Comparison of ENCODE assay signal across 8 mouse cellular contexts in the genomic region with DNA sequence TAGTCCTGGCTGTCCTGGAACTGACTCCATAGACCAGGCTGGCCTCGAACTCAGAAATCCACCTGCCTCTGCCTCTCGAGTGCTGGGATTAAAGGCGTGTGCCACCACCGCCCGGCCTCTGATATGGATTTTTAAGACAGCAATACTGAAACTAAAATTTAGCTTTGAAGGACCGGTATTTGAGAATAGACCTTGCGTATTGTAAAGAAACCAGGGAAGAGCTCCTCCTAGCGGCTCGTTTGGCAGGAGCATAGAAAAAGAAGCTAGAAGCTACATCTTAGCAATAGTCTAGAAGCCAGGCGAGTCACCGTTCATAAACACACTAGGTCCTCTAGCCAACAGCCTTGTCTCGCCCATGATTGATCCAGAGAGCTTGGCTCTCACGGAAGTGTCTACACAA. TPM values are rescaled to one million over a fixed set of nuclear protein-coding genes. Genes with fewer than 3 reads are reported as not detected.
DNase-seq lines count a peak whose midpoint lies in the region; ATAC-seq and TF ChIP-seq lines count a peak whose summit lies in the region.
"Had no signal": no experiment of that assay in that cellular context is flagged by ENCODE, and none has a peak within 500 bp of the region (broad histone marks: within the 10 kb centered on the region; RNA-seq: fewer than 3 reads in every experiment).

No protein-coding gene starts in this region.

- no peak for ATAC-seq in forebrain, postnatal 0 days
- no peak for ATAC-seq in liver, embryonic 16.5 days (ENCODE audit: low read depth)

- no peaks in the 10 kb centered on the region for H3K27me3 ChIP-seq in forebrain, postnatal 0 days (ENCODE audit: insufficient read depth, low read length)
- no peaks in the 10 kb centered on the region for H3K27me3 ChIP-seq in liver, embryonic 16.5 days (ENCODE audit: control insufficient read depth, insufficient read depth, low read depth, low read length)
- H3K27me3 ChIP-seq: limb, embryonic 12.5 days had no signal

- peak; percentile 74 for TF ChIP-seq CTCF in forebrain, postnatal 0 days (IDR thresholded peaks at IDR 0.05; ENCODE audit: low read depth)

- 30% methylated on average over 13 of the region's 13 CpGs for WGBS in forebrain, postnatal 0 days
- 18% methylated on average over 13 of the region's 13 CpGs for WGBS in liver, embryonic 16.5 days (ENCODE audit: insufficient replicate concordance)

- H3K4me1 ChIP-seq in forebrain, postnatal 0 days (ENCODE audit: insufficient read depth): peaks cover 4% of the 10 kb centered on the region; the same call in 1 of the 2 replicates
- H3K4me1 ChIP-seq in liver, embryonic 16.5 days (ENCODE audit: control insufficient read depth, low read depth, low read length): peaks cover 8% of the 10 kb centered on the region

- no peak overlapping the region for H3K4me3 ChIP-seq in forebrain, postnatal 0 days (ENCODE audit: low read depth, low read length)
- peak overlapping the region; percentile 22 for H3K4me3 ChIP-seq in liver, embryonic 16.5 days (ENCODE audit: low read depth, low read length)
- H3K4me3 ChIP-seq: limb, embryonic 12.5 days had no signal

- no peak overlapping the region for H3K9ac ChIP-seq in forebrain, postnatal 0 days
- H3K9ac ChIP-seq in liver, embryonic 16.5 days (ENCODE audit: low read depth, low read length): no peak overlapping the region
- H3K9ac ChIP-seq: limb, embryonic 12.5 days had no signal

- H3K9me3 ChIP-seq in forebrain, postnatal 0 days (ENCODE audit: low read length): no peaks in the 10 kb centered on the region
- no peaks in the 10 kb centered on the region for H3K9me3 ChIP-seq in liver, embryonic 16.5 days (replicated peaks; ENCODE audit: control insufficient read depth, low read length)
- H3K9me3 ChIP-seq: limb, embryonic 12.5 days had no signal

- H3K27ac ChIP-seq in forebrain, postnatal 0 days (ENCODE audit: low read depth, low read length): no peak overlapping the region
- H3K27ac ChIP-seq in liver, embryonic 16.5 days (ENCODE audit: low read length): no peak overlapping the region
- H3K27ac ChIP-seq: limb, embryonic 12.5 days had no signal

- no peak overlapping the region for H3K4me2 ChIP-seq in forebrain, postnatal 0 days (ENCODE audit: low read depth)
- peak overlapping the region; percentile 36; the same call in 1 of the 2 replicates for H3K4me2 ChIP-seq in liver, embryonic 16.5 days (ENCODE audit: low read depth, low read length)
- H3K4me2 ChIP-seq: limb, embryonic 12.5 days had no signal

- DNase-seq in urinary bladder, postnatal 14 days (ENCODE audit: low spot score): peak; percentile 83
- DNase-seq in urinary bladder, adult 2 months (ENCODE audit: low spot score): no peak
- peak; percentile 93 for DNase-seq in brain, adult 2 months (ENCODE audit: low read depth, low spot score)
- DNase-seq in forebrain, postnatal 0 days: peak; percentile 84
- DNase-seq in kidney, adult 8-10 months: peak; percentile 54 to 83
- peak; percentile 78 for DNase-seq in retina, postnatal 1 day

- H3K36me3 ChIP-seq in forebrain, postnatal 0 days (ENCODE audit: insufficient read depth): peaks cover 20% of the 10 kb centered on the region
- no peaks in the 10 kb centered on the region; the same call in 1 of the 2 replicates for H3K36me3 ChIP-seq in liver, embryonic 16.5 days (ENCODE audit: control insufficient read depth, insufficient read depth)

RNA-seq across cellular contexts. Expression of a gene that starts 12.8 kb away (rescaled TPM):
- 0.41 and 0.44 TPM in 2 replicates for polyA plus RNA-seq in urinary bladder, adult 2 months (2012; rRNA removed)
- total RNA-seq in forebrain, postnatal 0 days (2014; rRNA removed): 27.4 and 34.1 TPM in 2 replicates
- 3.0 and 5.5 TPM in 2 replicates for polyA plus RNA-seq in forebrain, postnatal 0 days (2015; fragmentation: Nextera tagmentation; extraction: Ambion mirVana)
- polyA plus RNA-seq in liver, embryonic 16.5 days (2015; fragmentation: Nextera tagmentation; extraction: Ambion mirVana): 1.0 and 1.2 TPM in 2 replicates
